Mouse (Mus musculus): ENCODE results near the gene Cherp. TPM values are rescaled to one million over a fixed set of nuclear protein-coding genes. Genes with fewer than 3 reads are reported as not detected.

The Cherp gene
- 10 to 100 TPM; 24.1 to 46.8 TPM for polyA plus RNA-seq (2012; fragmentation: generic; extraction: Trizol)

GRCm38 (mm10) chr8:72474826-72475546 is at the start of gene Cherp:
Gene Cherp, minus strand, starts transcription at chr8:72475226.

GRCm38 (mm10) chr8:72491680-72492621 is 16.9 kb upstream of the Cherp start, which contains the start of gene Slc35e1:
Gene Slc35e1, minus strand, starts transcription at chr8:72492614.

GRCm38 (mm10) chr8:72443338-72443993 is 31.6 kb downstream of the Cherp start, which contains the start of the genes Calr3 and 1700030K09Rik:
Gene Calr3, minus strand, starts transcription at chr8:72443870.
Gene 1700030K09Rik, plus strand, starts transcription at chr8:72443880.

GRCm38 (mm10) chr8:72421362-72422335 is 53.4 kb downstream of the Cherp start, which contains the start of gene Eps15l1:
Gene Eps15l1, minus strand, starts transcription at chr8:72421460.

Other genes with a start within 250 kb of the Cherp start
- 10 to 100 TPM; 61.9 to 72.3 TPM for gene Ap1m1, start 235.2 kb downstream of the Cherp start, polyA plus RNA-seq (2012; fragmentation: generic; extraction: Trizol)
- 100 to 1,000 TPM in 1 of 2 experiments, 10 to 100 TPM in 1; 26.6 to 220 TPM for gene Gm10282, start 170.0 kb downstream of the Cherp start, polyA plus RNA-seq (2012; fragmentation: generic; extraction: Trizol)
- gene Klf2, start 156.2 kb downstream of the Cherp start, polyA plus RNA-seq (2012; fragmentation: generic; extraction: Trizol): 10 to 100 TPM in 1 of 2 experiments, 1 to 10 TPM in 1; 7.8 to 18.1 TPM
- 10 to 100 TPM in 1 of 2 experiments, 1 to 10 TPM in 1; 9.0 to 33.7 TPM for gene Eps15l1, start 53.8 kb downstream of the Cherp start, polyA plus RNA-seq (2012; fragmentation: generic; extraction: Trizol)
- gene Calr3, start 31.4 kb downstream of the Cherp start, polyA plus RNA-seq (2012; fragmentation: generic; extraction: Trizol): under 1 TPM; 0.76 to 0.90 TPM
- 10 to 100 TPM in 1 of 2 experiments, 1 to 10 TPM in 1; 4.3 to 10.3 TPM for gene 1700030K09Rik, start 31.3 kb downstream of the Cherp start, polyA plus RNA-seq (2012; fragmentation: generic; extraction: Trizol)
- gene Slc35e1, start 17.4 kb upstream of the Cherp start, polyA plus RNA-seq (2012; fragmentation: generic; extraction: Trizol): 10 to 100 TPM; 10.6 to 19.4 TPM
- gene Med26, start 73.0 kb upstream of the Cherp start, polyA plus RNA-seq (2012; fragmentation: generic; extraction: Trizol): 1 to 10 TPM; 3.9 to 8.5 TPM
- 10 to 100 TPM; 31.0 to 69.0 TPM for gene Smim7, start 95.9 kb upstream of the Cherp start, polyA plus RNA-seq (2012; fragmentation: generic; extraction: Trizol)
- gene Tmem38a, start 96.8 kb upstream of the Cherp start, polyA plus RNA-seq (2012; fragmentation: generic; extraction: Trizol): 10 to 100 TPM in 1 of 2 experiments, 1 to 10 TPM in 1; 7.9 to 15.7 TPM
- gene Nwd1, start 171.5 kb upstream of the Cherp start, polyA plus RNA-seq (2012; fragmentation: generic; extraction: Trizol): under 1 TPM; 0.04 to 0.13 TPM
- 100 to 1,000 TPM; 136 to 138 TPM for gene Sin3b, start 248.1 kb upstream of the Cherp start, polyA plus RNA-seq (2012; fragmentation: generic; extraction: Trizol)

Measured in C3H10T1/2 (cell line).